Mouse (Mus musculus): Measurements from ENCODE around the gene Mob3a. TPM values are rescaled to one million over a fixed set of nuclear protein-coding genes. Genes with fewer than 3 reads are reported as not detected.
"Not testable (repeated sequence)": the region's sequence is repeated elsewhere in the genome, so short reads cannot be mapped to it uniquely, and the experiment has no call there.

The Mob3a gene
- total RNA-seq, 2 experiments from 2014 or later, result 13.2 to 13.5 TPM

DNA sequence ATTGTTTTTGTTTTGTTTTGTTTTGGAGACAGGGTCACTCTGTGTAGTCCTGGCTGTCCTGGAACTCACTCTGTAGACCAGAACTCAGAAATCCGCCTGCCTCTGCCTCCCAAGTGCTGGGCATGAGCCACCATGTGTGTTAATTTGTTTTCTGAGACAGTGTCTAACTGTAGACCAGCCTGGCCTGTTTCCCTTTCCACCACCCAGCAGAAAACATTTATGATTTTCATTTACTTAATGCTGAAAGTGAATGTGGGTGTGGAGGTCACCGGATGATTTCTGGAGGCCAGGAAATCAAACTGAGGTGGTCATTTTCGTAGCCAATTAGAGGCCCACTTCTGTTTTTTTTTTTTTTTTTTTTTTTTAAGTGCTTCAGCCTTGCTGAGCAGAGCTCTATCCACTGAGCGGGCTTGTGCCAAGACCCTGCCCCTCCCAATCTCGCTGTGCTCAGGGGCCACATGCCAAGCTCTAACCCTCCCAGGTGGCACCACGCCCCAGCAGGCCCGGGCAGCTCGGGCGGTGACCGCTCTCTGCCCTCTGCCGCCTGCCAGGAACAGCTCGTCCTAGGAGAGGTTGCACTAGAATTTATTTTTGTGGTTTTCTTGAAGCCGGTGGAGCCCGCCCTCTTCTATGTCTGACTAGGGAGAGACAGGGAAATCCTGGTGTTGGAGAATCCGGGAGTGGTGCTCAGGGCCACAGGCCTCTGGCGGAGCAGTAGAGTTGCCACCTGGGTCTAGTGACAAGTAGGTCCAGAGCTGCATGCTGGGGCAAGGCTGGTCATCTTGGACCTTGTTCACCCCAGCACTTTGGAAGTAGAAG lies 37.4 kb downstream of the Mob3a start:
- DNase-seq (ENCODE audit: low spot score in 2 of 2), result peak in 1 of 2 experiments; percentile 44

GRCm38 (mm10) chr10:80663485-80664196 lies 38.1 kb downstream of the Mob3a start:
- DNase-seq (ENCODE audit: low spot score in 2 of 2), result no peak

DNA sequence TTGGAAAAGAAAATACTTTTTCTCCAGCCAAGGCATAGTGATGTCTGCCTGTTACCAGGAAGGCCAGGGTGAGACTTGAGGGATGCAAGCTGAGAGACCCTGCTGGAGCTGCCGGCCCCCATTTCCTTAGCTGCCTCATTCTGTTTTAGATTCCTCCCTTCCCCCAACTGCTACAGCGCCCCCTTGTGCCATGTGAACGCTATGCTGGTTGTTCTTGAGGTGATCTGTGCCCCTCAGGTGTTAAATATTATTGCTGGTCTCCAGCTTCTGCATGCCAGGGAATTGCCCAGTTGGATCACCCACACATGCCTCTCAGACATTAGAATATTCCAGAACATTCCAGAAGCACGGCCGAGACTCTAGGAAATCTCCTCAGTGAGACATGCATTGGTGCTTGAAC lies 40.6 kb downstream of the Mob3a start:
- no peak for DNase-seq (ENCODE audit: low spot score in 2 of 2)

GRCm38 (mm10) chr10:80659213-80659612 lies 42.6 kb downstream of the Mob3a start:
- DNase-seq (ENCODE audit: low spot score in 2 of 2), result peak in 1 of 2 experiments; percentile 88

DNA sequence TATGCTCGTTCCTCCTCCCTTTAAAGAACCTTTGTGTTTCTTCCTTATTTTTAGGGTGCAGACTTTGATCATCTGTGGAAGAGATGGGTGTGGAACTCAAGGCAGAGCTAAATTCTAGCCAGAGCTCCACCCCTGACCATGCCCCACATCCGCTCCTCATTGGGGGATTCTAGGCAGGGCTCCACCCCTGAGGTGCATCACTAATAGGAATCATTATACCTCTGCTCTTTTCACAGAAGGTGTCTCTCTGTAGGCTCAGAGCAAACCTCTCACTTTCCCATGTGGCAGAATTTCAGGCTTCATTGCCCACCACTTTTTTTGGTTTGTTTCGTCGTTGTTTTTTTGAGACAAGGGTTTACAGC lies 43.0 kb downstream of the Mob3a start:
- no peak for DNase-seq (ENCODE audit: low spot score in 2 of 2)

GRCm38 (mm10) chr10:80658194-80658840 lies 43.5 kb downstream of the Mob3a start:
- DNase-seq (ENCODE audit: low spot score in 2 of 2), result no peak

- no peak for DNase-seq (ENCODE audit: low spot score in 2 of 2)
These were observed 44.7 kb downstream of the Mob3a start, which contains the start of gene Btbd2 for GRCm38 (mm10) chr10:80656863-80657623. Gene Btbd2 (minus strand): TSS chr10:80657071.

DNA sequence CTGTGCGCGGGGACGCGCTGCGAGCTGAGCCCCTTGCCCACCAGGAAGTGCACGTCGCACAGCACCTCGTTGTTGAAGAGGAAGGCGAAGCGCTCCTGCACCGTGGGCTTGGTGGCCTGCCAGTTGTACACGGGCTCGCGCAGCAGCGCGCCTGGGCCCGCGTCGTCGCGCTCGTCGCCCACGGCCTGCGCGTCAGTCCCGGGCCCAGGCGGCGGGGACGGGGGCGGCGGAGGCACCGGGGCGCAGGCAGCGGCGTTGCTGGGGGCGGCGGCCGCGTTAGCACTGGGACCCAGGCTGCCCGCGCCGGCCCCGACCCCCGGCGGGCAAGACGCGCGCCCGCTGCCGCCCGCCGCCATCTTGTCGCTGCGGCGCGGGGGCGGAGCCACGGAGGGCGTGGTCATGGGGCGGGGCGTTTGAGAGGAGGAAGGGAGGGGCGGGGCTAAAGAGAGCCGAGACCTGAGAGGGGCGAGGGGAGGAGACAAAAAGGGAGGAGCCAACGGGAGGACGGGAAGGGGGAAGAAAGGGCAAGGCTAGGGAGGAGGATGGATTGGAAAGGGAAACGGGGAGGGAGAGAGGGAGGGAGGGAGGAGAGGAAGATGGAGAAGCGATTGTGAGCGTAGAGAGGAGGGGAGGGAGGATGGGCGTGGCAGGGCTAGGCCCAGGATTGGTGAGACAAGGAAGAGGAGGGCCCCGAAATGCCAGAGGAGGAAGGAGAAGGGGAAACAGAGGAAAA lies 45.5 kb downstream of the Mob3a start:
- peak; percentile 91 to 96 for DNase-seq (ENCODE audit: low spot score in 2 of 2)

DNA sequence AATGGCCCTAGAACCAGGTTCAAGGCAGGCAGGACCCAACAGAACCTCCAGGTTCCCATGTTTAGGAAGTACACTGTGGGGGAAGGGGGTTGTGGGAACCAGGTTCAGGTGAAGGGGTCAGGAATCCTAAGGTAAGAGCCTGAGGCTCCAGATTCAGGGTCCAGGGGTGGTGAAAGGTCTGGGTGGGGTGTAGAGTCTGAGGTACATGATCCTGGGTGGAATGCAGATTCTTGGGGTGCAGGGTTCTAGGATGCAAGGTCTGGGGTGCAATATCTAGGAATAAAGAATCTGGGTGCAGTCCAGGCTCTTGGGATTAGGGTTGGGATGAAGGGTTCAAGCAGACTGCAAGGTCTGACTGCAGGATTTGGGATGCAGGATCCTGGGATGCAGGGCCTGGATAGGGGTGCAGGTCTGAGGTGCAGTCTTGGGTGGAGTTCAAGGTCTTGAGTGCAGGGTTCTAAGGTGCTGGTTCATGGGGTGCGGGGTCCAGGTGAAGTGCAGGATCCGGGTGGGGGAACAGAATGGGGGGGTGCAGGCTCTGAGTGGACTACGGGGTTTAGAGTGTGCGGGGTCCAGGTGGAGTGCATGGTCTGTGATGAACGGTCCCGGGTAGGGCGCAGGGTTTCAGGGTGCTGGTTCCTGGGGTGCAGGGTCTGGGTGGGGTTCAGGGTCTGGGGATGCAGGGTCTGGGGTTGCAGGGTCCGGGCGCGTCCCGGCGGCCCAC lies 46.2 kb downstream of the Mob3a start:
- DNase-seq (ENCODE audit: low spot score in 2 of 2), result no peak

DNA sequence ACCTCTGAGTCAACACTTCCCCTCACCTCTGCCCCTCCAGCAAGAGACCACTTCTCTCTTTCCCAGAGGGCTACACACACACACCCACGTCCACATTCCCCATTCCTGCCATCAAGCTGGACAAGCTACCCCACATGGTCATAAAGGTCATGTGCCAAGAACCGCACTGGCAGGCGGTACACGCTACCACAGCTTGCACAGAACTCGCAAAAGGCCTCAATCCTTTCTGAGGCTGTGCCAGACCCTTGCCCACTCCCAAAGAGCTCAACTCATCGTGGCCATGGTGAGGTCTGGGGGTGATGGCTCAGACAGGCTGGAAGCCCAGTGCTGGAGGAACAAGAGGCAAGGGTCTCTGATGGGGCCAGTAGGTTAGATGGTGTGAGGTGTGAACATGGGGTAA lies 46.9 kb downstream of the Mob3a start:
- DNase-seq (ENCODE audit: low spot score in 2 of 2), result no peak

- no peak for DNase-seq (ENCODE audit: low spot score in 2 of 2)
These were observed 48.5 kb downstream of the Mob3a start for GRCm38 (mm10) chr10:80653156-80653720.

DNA sequence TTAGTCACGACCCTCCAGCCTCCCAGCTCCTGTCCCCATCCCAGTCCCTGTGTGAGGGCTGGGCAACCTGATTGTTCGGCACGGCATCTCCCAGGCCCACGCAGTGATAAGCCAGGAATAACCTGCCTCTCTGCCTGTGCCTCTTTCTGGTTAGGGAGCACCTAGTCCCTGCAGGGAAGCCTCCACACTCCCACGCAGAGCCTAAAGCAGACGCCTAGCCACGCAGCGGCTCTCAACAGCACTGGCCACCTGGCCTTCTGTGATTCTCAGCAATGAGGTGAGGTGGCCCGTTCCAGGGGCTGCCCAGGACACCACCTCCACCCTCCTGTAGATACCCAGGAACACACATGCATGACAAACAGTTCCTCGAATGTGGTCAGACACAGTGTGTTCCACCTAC lies 51.4 kb downstream of the Mob3a start:
- DNase-seq (ENCODE audit: low spot score in 2 of 2), result no peak

DNA sequence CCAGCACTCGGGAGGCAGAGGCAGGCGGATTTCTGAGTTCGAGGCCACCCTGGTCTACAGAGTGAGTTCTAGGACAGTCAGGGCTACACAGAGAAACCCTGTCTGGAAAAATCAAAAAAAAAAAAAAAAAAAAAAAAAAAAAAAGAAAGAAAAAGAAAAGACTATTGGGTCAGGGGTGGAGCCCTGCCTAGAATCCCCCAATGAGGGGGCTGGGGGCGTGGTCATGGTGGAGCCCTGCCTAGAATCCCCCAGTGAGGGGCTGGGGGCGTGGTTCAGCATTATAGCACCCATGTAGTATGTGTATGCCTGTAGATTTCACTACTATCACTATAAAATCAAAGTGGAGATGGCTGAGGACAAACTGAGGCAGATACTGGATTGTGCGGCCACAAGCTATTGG lies 51.9 kb downstream of the Mob3a start:
- DNase-seq (ENCODE audit: low spot score in 2 of 2), result not testable (repeated sequence)

- DNase-seq (ENCODE audit: low spot score in 2 of 2), result no peak
These were observed 54.8 kb downstream of the Mob3a start for GRCm38 (mm10) chr10:80646936-80647335.

DNA sequence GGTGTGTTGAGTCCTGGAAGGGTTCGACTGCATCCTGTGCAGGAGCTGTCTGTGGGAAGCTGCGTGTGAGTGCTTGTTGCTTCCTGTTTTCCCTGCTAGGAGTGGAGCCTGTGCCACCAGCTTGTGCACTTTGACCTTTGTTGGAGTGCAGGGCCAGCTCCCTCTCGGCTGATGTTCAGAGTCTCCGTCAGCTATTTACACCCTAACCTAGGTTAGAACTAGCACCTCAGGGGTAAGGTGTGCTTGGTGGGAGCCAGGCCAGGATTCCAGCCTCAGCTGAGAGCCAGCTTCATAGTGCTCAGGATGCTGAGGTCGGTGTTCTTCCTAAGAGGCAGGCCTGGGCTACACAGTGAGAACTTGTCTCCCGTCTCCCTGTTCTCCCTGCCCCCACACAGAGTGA lies 66.4 kb downstream of the Mob3a start:
- no peak for DNase-seq (ENCODE audit: low spot score in 2 of 2)
